In the genomic region with DNA sequence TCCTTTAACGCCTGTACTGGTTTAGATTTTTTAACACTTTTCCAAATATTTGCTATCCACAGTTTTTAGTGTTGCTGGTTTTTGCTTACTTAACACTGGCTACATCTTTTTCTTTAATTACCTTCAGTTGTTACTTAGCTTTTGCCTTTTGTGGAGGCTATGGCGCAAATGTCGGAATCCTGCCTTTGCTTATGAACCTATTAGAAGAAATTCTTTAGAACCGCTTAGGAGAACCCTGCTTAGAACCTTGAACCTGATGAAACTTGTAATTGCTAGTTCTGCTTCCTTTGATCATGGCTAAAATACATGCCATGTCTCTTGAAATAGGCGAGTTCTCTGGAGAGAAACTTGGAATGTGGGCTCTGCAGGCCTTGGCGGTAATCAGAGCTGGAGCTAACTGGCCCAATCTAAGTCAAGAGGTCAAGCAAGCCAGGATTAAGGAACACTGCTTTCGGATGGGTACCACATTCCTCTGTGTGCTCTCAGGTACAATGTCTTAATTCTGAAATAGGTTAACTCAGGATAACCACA, we compare ENCODE assay signal across 8 mouse cellular contexts. TPM values are rescaled to one million over a fixed set of nuclear protein-coding genes. Genes with fewer than 3 reads are reported as not detected.
DNase-seq lines count a peak whose midpoint lies in the region; ATAC-seq and TF ChIP-seq lines count a peak whose summit lies in the region.

No protein-coding gene starts in this region.

- DNase-seq in CH12.LX (ENCODE audit: extremely low read depth) (no peak), NIH3T3 (ENCODE audit: low read depth) (peak; percentile 31)
- DNase-seq in forebrain, postnatal 0 days = no peak
- no peak for DNase-seq in liver, postnatal 0 days
- DNase-seq in cerebellum, postnatal 25 days = no peak
- DNase-seq in cerebellum, adult 18-20 months = no peak
- DNase-seq in right cerebral cortex, adult 2 months (ENCODE audit: low spot score in 2 of 2) = no peak
- DNase-seq in frontal cortex, postnatal 36 days (ENCODE audit: low spot score in 2 of 2) = no peak

- no peaks in the 10 kb centered on the region for H3K9me3 ChIP-seq in CH12.LX (replicated peaks; ENCODE audit: low read length)
- H3K9me3 ChIP-seq in forebrain, postnatal 0 days (ENCODE audit: low read length) = no peaks in the 10 kb centered on the region
- no peaks in the 10 kb centered on the region for H3K9me3 ChIP-seq in liver, postnatal 0 days (ENCODE audit: low read length)

- ATAC-seq in forebrain, postnatal 0 days = no peak
- ATAC-seq in liver, postnatal 0 days = no peak

- H3K9ac ChIP-seq in CH12.LX (ENCODE audit: insufficient read depth, low read depth) = peak overlapping the region; percentile 88
- H3K9ac ChIP-seq in forebrain, postnatal 0 days = peak overlapping the region; percentile 50
- peak overlapping the region; percentile 82 for H3K9ac ChIP-seq in liver, postnatal 0 days (replicated peaks)

- no peak for TF ChIP-seq EP300 in CH12.LX (IDR thresholded peaks at IDR 0.05; ENCODE audit: low read length)
- TF ChIP-seq EP300 in liver, postnatal 0 days (IDR thresholded peaks at IDR 0.05; ENCODE audit: low read depth) = no peak

- dilution Hi-C loops in CH12.LX (cut with MboI; ENCODE audit: extremely low pct_ligation_motif_present, extremely low pct_unique_long_range_greater_than_20kb, low sequenced_read_pairs) = no loop called here

- in situ Hi-C loops in CH12.LX (cut with MboI; ENCODE audit: low pct_ligation_motif_present, low pct_unique_long_range_greater_than_20kb, low sequenced_read_pairs) = no loop called here

- H3K4me3 ChIP-seq in CH12.LX (replicated peaks in 1 of 3; ENCODE audit: low read depth in 2 of 3, low read length in 2 of 3, poor library complexity in 1 of 3) = peak overlapping the region; percentile 19 to 69 (median 46)
- H3K4me3 ChIP-seq in forebrain, postnatal 0 days (ENCODE audit: low read depth, low read length) = peak overlapping the region; percentile 38
- H3K4me3 ChIP-seq in liver, postnatal 0 days (ENCODE audit: low read depth, low read length) = peak overlapping the region; percentile 53

- H3K36me3 ChIP-seq in CH12.LX (replicated peaks in 1 of 2; ENCODE audit: control insufficient read depth in 1 of 2, insufficient read depth in 1 of 2, low read length in 1 of 2) = no peaks in the 10 kb centered on the region
- H3K36me3 ChIP-seq in forebrain, postnatal 0 days (ENCODE audit: insufficient read depth) = no peaks in the 10 kb centered on the region
- H3K36me3 ChIP-seq in liver, postnatal 0 days (replicated peaks; ENCODE audit: insufficient read depth, low read length) = no peaks in the 10 kb centered on the region

- 5% methylated on average over 7 of the region's 7 CpGs for WGBS in forebrain, postnatal 0 days
- 18% methylated on average over 7 of the region's 7 CpGs for WGBS in liver, postnatal 0 days (ENCODE audit: insufficient replicate concordance)

- H3K79me2 ChIP-seq in CH12.LX (replicated peaks; ENCODE audit: control insufficient read depth, extremely low read depth, insufficient read depth, poor library complexity, severe bottlenecking) = no peaks in the 10 kb centered on the region

- no peak for TF ChIP-seq CTCF in CH12.LX (conservative IDR thresholded peaks at IDR 0.05 in 1 of 2, IDR thresholded peaks at IDR 0.05 in 1 of 2; ENCODE audit: low read depth in 2 of 2, low read length in 2 of 2)
- no peak for TF ChIP-seq CTCF in forebrain, postnatal 0 days (IDR thresholded peaks at IDR 0.05; ENCODE audit: low read depth)
- no peak for TF ChIP-seq CTCF in liver, postnatal 0 days (IDR thresholded peaks at IDR 0.05; ENCODE audit: low read depth)

- TF ChIP-seq RAD21 in CH12.LX (IDR thresholded peaks at IDR 0.05; ENCODE audit: low read depth, low read length) = no peak

- H3K4me2 ChIP-seq in CH12.LX (ENCODE audit: insufficient read depth, low read depth, poor library complexity, severe bottlenecking) = peak overlapping the region; percentile 58
- H3K4me2 ChIP-seq in forebrain, postnatal 0 days (ENCODE audit: low read depth) = peak overlapping the region; percentile 67
- H3K4me2 ChIP-seq in liver, postnatal 0 days (ENCODE audit: low read depth, low read length) = peak overlapping the region; percentile 71

- H3K27ac ChIP-seq in CH12.LX (ENCODE audit: insufficient read depth, low read depth) = peak overlapping the region; percentile 77
- no peak overlapping the region for H3K27ac ChIP-seq in forebrain, postnatal 0 days (ENCODE audit: low read depth, low read length)
- peak overlapping the region; percentile 88 for H3K27ac ChIP-seq in liver, postnatal 0 days (ENCODE audit: low read depth)

- H3K4me1 ChIP-seq in CH12.LX (ENCODE audit: control insufficient read depth in 1 of 2, insufficient read depth in 2 of 2) = peaks cover 0 to 23% of the 10 kb centered on the region in 2 experiments; a peak in 2 of 4 replicates
- peaks cover 22% of the 10 kb centered on the region for H3K4me1 ChIP-seq in forebrain, postnatal 0 days (ENCODE audit: insufficient read depth)
- H3K4me1 ChIP-seq in liver, postnatal 0 days (ENCODE audit: insufficient read depth) = peaks cover 14% of the 10 kb centered on the region

- peak; percentile 75 for TF ChIP-seq POLR2A in CH12.LX (IDR thresholded peaks at IDR 0.05; ENCODE audit: low read depth, low read length)

- no peaks in the 10 kb centered on the region for H3K27me3 ChIP-seq in CH12.LX (replicated peaks)
- no peaks in the 10 kb centered on the region for H3K27me3 ChIP-seq in forebrain, postnatal 0 days (ENCODE audit: insufficient read depth, low read length)
- no peaks in the 10 kb centered on the region for H3K27me3 ChIP-seq in liver, postnatal 0 days (ENCODE audit: insufficient read depth, low read length)

TF ChIP-seq in CH12.LX, 34 proteins besides CTCF, POLR2A, EP300 and RAD21 (continues in another document):
- no peak for TF ChIP-seq USF1 (IDR thresholded peaks at IDR 0.05; ENCODE audit: low read depth, low read length)
- TF ChIP-seq ETS1 (conservative IDR thresholded peaks at IDR 0.05; ENCODE audit: low read depth, low read length) = no peak
- no peak for TF ChIP-seq ZC3H11A (IDR thresholded peaks at IDR 0.05; ENCODE audit: low read depth, low read length)
- no peak for TF ChIP-seq TBP (conservative IDR thresholded peaks at IDR 0.05; ENCODE audit: low read depth, low read length)
- no peak for TF ChIP-seq GABPA (IDR thresholded peaks at IDR 0.05; ENCODE audit: insufficient replicate concordance, low read depth, low read length)
- peak; percentile 69; the same call in 1 of the 2 replicates for TF ChIP-seq RCOR1 (conservative IDR thresholded peaks at IDR 0.05; ENCODE audit: low read depth, low read length)
- peak; percentile 63 for TF ChIP-seq NELFE (IDR thresholded peaks at IDR 0.05; ENCODE audit: low read depth, low read length)
- TF ChIP-seq IRF4 (IDR thresholded peaks at IDR 0.05; ENCODE audit: low read depth, low read length) = no peak
- peak; percentile 99 for TF ChIP-seq POLR2AphosphoS2 (IDR thresholded peaks at IDR 0.05; ENCODE audit: low read depth, low read length)
- TF ChIP-seq ELF1 (IDR thresholded peaks at IDR 0.05; ENCODE audit: low read depth, low read length) = no peak
- no peak for TF ChIP-seq MAFK (IDR thresholded peaks at IDR 0.05; ENCODE audit: insufficient replicate concordance, low read length)
- 0 out of 2 replicates have a peak, but pooled peaks have one; percentile 55 for TF ChIP-seq CHD2 (IDR thresholded peaks at IDR 0.05; ENCODE audit: low read length)
- TF ChIP-seq TCF12 (IDR thresholded peaks at IDR 0.05; ENCODE audit: low read depth, low read length) = no peak
- TF ChIP-seq JUND (conservative IDR thresholded peaks at IDR 0.05; ENCODE audit: low read depth, low read length) = no peak
- TF ChIP-seq E2F4 (IDR thresholded peaks at IDR 0.05; ENCODE audit: insufficient replicate concordance, low read depth, low read length) = no peak
- TF ChIP-seq PAX5 (IDR thresholded peaks at IDR 0.05; ENCODE audit: low read length) = no peak

RNA-seq across cellular contexts. Expression of gene Hist1h3d, which starts 0.9 kb away (rescaled TPM):
- total RNA-seq in CH12.LX (2012; rRNA removed) (164 and 182 TPM in 2 replicates), CH12.LX (2014; rRNA removed) (10.3 and 13.5 TPM in 2 replicates)
- 0.65 and 0.94 TPM in 2 replicates for polyA plus RNA-seq in CH12.LX (2012; ENCODE audit: insufficient read length, low read depth)
- total RNA-seq in forebrain, postnatal 0 days (2014; rRNA removed) = 73.0 and 78.9 TPM in 2 replicates
- 0.57 and 0.80 TPM in 2 replicates for polyA plus RNA-seq in forebrain, postnatal 0 days (2015; fragmentation: Nextera tagmentation; extraction: Ambion mirVana)
- polyA plus RNA-seq in liver, postnatal 0 days (2015; fragmentation: Nextera tagmentation; extraction: Ambion mirVana) = 4.7 and 5.8 TPM in 2 replicates

RNA-seq across cellular contexts. Expression of gene Hist1h2ad, which starts 2.2 kb away (rescaled TPM):
- total RNA-seq in CH12.LX (2012; rRNA removed) (744 and 796 TPM in 2 replicates), CH12.LX (2014; rRNA removed) (9.1 and 13.2 TPM in 2 replicates)
- polyA plus RNA-seq in CH12.LX (2012; ENCODE audit: insufficient read length, low read depth) = 0.53 TPM in 1 of 2 replicates, not detected in the other
- total RNA-seq in forebrain, postnatal 0 days (2014; rRNA removed) = 204 and 274 TPM in 2 replicates
- polyA plus RNA-seq in forebrain, postnatal 0 days (2015; fragmentation: Nextera tagmentation; extraction: Ambion mirVana) = 0.78 TPM in 1 of 2 replicates, not detected in the other
- 2.0 and 2.6 TPM in 2 replicates for polyA plus RNA-seq in liver, postnatal 0 days (2015; fragmentation: Nextera tagmentation; extraction: Ambion mirVana)

RNA-seq across cellular contexts. Expression of gene Hist1h2bf, which starts 2.4 kb away (rescaled TPM):
- total RNA-seq in CH12.LX (2012; rRNA removed) = 1,243 and 1,273 TPM in 2 replicates
- 28.3 and 50.8 TPM in 2 replicates for total RNA-seq in CH12.LX (2014; rRNA removed)
- polyA plus RNA-seq in CH12.LX (2012; ENCODE audit: insufficient read length, low read depth) = 1.7 TPM in 1 of 2 replicates, not detected in the other
- 226 and 289 TPM in 2 replicates for total RNA-seq in forebrain, postnatal 0 days (2014; rRNA removed)
- not detected in 2 replicates for polyA plus RNA-seq in forebrain, postnatal 0 days (2015; fragmentation: Nextera tagmentation; extraction: Ambion mirVana)
- 2.9 and 5.8 TPM in 2 replicates for polyA plus RNA-seq in liver, postnatal 0 days (2015; fragmentation: Nextera tagmentation; extraction: Ambion mirVana)

RNA-seq across cellular contexts. Expression of gene Hist1h4d, which starts 5.0 kb away (rescaled TPM):
- total RNA-seq in CH12.LX (2012; rRNA removed) (1,558 and 1,831 TPM in 2 replicates), CH12.LX (2014; rRNA removed) (13.8 and 27.7 TPM in 2 replicates)
- polyA plus RNA-seq in CH12.LX (2012; ENCODE audit: insufficient read length, low read depth) = 2.4 and 6.7 TPM in 2 replicates
- 258 and 695 TPM in 2 replicates for total RNA-seq in forebrain, postnatal 0 days (2014; rRNA removed)
- 25.0 and 42.2 TPM in 2 replicates for polyA plus RNA-seq in forebrain, postnatal 0 days (2015; fragmentation: Nextera tagmentation; extraction: Ambion mirVana)
- 89.1 and 94.3 TPM in 2 replicates for polyA plus RNA-seq in liver, postnatal 0 days (2015; fragmentation: Nextera tagmentation; extraction: Ambion mirVana)

RNA-seq across cellular contexts. Expression of gene Hist1h2bg, which starts 5.2 kb away (rescaled TPM):
- 2,765 and 3,252 TPM in 2 replicates for total RNA-seq in CH12.LX (2012; rRNA removed)
- 118 and 136 TPM in 2 replicates for total RNA-seq in CH12.LX (2014; rRNA removed)
- polyA plus RNA-seq in CH12.LX (2012; ENCODE audit: insufficient read length, low read depth) = 9.1 and 9.4 TPM in 2 replicates
- total RNA-seq in forebrain, postnatal 0 days (2014; rRNA removed) = 367 and 594 TPM in 2 replicates
- 3.0 and 3.6 TPM in 2 replicates for polyA plus RNA-seq in forebrain, postnatal 0 days (2015; fragmentation: Nextera tagmentation; extraction: Ambion mirVana)
- polyA plus RNA-seq in liver, postnatal 0 days (2015; fragmentation: Nextera tagmentation; extraction: Ambion mirVana) = 6.1 and 7.8 TPM in 2 replicates
